Mouse (Mus musculus): ENCODE data around the gene Uxs1.

Uxs1 gene

DNA sequence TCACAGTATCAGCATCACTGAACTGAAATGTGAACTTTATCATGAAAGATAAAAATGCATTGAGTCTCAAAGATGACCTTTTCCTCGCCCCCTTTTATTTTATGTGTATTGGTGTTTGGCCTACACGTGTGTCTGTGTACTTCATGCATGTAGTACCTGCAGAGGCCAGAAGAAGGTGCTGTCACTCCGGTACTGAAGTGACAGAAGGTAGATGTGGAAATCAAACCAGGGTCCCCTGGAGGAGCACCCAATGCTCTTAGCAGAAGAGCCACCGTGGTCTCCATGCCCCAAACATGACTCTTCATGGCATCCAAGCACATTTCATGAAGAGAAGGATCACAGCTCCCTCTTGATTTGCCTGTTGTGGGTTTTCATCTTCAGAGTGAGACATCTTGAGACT is 95.5 kb downstream of the Uxs1 start:
- DNase-seq (ENCODE audit: low spot score in 2 of 2): no peak

DNA sequence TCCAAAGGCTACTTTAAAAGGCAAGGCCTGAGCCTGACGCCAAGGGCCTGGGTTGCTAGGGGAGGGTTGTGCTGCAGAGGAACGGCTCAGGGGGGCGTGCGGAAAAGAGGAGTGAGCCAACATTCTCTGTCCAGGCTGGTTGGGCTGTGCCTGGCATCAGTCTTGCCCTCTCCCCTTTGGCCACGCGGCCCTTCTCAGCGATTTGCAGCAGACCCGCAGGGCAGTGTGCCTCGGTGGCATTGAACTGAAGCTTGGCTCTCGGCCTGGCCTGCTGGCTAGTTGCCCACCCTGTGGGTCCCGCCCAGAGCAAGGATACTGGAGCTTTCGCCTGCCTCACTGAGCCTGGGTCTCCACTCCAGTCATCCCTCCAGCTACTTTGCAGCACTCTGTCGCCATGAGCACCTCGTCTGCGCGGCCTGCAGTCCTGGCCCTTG is 97.1 kb downstream of the Uxs1 start, which contains the start of gene 1500015O10Rik:
TSS of gene 1500015O10Rik (plus strand) at position 112 of the 434 bp plus-strand sequence.
- DNase-seq (ENCODE audit: low spot score in 2 of 2): peak; percentile 22 to 46

DNA sequence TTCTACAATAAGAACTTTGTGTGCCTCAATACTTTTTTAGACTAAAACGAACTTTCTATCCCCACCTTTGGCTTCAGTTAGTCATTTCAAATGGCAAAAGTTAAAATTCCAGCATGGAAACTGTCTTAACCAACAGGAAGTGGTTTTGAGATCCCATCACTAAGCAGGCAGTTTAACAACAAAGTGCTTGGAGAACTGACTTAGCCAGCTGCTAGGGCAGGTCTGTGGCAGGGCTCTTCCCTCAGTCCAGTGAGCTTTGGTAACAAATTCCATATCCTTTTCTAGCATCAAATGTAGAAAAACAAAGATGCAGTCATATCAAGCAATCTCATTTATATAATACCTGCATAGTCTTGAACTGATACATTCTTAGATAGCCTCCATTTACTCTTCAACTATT is 105.1 kb downstream of the Uxs1 start:
- DNase-seq (ENCODE audit: low spot score in 2 of 2): no peak

DNA sequence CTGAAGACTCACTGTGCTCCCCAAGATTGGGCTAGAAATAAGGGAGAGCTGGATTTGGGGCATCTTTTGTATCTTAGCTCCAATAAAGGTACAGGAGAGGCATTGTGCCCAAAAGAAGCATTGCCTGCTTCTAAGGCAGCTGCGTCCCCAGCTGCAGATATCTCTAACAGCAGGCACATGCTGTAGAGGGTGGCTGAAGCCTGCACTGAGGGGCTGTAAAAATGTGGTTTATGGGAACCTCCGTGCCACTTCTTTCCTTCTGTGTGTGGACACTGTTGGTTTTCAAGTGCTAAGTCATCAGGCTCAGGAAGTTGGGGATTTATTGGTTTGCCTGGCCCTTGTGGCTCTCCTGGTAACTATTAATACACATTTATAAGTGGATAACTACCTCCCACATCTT is 108.8 kb downstream of the Uxs1 start:
- DNase-seq (ENCODE audit: low spot score in 2 of 2): no peak

DNA sequence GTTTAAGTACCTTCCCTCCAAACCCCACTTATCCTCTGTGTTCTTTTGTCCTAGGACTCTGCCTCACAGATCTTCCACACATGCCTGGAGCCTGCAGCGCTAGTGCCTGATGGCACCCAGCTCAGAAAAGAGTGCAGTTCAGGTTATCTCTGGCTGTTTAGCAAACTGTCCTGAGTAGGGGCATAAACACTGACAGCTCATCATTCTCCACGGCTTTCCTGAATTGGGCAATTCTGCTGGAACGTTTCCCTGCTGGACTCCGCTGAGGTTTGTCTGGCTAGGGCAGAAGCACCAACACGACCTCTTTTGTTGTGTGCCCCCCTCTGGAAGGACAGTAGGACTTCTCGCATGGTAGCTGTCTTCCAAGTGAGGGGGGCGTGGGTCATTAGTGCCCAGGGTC is 109.6 kb downstream of the Uxs1 start:
- DNase-seq (ENCODE audit: low spot score in 2 of 2): no peak

DNA sequence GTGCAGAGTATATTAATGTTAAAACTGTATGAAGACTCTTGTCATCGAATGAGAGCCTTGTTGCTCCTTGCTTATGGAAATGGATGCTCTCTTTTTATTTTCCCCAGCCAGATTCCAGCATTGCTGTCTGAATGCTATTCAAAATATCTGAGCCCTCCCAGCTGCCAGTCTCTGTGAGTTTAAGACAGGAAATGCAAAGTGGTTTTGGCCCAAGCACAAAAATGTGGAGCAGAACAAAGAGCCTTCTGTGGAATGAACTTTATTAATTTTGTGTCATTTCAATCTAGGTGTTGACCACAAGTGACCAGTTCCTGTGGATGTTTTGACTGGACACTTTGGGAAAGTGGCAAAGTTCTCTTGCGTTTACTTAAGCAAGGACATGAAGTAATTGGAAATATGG is 112.8 kb downstream of the Uxs1 start:
- DNase-seq (ENCODE audit: low spot score in 2 of 2): no peak

DNA sequence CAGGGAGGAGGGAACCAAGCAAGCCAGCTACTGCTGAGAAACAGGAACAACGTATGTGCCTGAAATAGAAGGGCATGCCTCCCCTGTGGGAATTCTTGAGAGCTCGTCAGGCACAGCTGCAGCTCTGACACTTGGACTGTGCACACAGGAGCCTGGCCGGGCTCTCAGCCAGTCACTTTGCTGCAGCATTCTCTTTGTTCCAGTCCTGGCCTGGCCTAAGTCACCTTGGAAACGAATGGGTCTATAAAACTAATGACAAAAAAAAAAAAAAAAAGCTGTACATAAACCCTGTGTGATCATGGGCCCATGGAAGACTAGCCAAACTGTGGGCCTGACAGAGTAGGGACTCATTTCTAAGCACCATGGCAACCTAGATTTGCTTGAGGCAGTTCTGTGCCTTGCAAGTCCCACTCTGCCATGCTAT is 129.0 kb downstream of the Uxs1 start:
- DNase-seq (ENCODE audit: low spot score in 2 of 2): peak; percentile 12 to 34
